Mouse (Mus musculus) CH12.LX (cell line): ENCODE measurements around the gene Cstb. TPM values are rescaled to one million over a fixed set of nuclear protein-coding genes. Genes with fewer than 3 reads are reported as not detected.

Source experiments
- DNase-seq: peaks from one replicate; pipeline ENCODE4 v3.0.0-alpha.2; 2013; ENCODE audit errors: extremely low read depth
- H3K27ac ChIP-seq: 2 replicates; pipeline ENCODE4 v1.5.1; 2012; ENCODE audit warnings: low read depth, mild to moderate bottlenecking, control low read depth, moderate library complexity; ENCODE audit not compliant: insufficient read depth
- H3K27me3 ChIP-seq: replicated peaks from 2 replicates; pipeline ENCODE3; 2012; ENCODE audit warnings: inconsistent platforms
- H3K36me3 ChIP-seq, 2 experiments: replicated peaks in 1 of 2; 2 replicates each; pipeline versions ENCODE3 to v1.6.1; 2012; ENCODE audit warnings: inconsistent platforms in 1 of 2, low read length in 1 of 2, mild to moderate bottlenecking in 1 of 2, mixed read lengths in 1 of 2, moderate library complexity in 1 of 2; ENCODE audit not compliant: control insufficient read depth in 1 of 2, insufficient read depth in 1 of 2
- H3K4me1 ChIP-seq, 2 experiments: 2 replicates each; pipeline ENCODE4 v1.6.1; 2012; ENCODE audit warnings: inconsistent platforms in 1 of 2, moderate library complexity in 1 of 2; ENCODE audit not compliant: insufficient read depth in 2 of 2, control insufficient read depth in 1 of 2
- H3K4me2 ChIP-seq: 2 replicates; pipeline ENCODE4 v1.6.1; 2012; ENCODE audit warnings: low read depth, mild to moderate bottlenecking, control low read depth; ENCODE audit not compliant: poor library complexity, insufficient read depth, severe bottlenecking
- H3K4me3 ChIP-seq, 3 experiments: fragments of 150-350 bp in 1 of 3; sonication (generic) in 1 of 3; replicated peaks in 1 of 3; 2 replicates each; pipeline versions ENCODE3 to v1.5.1; 2011 to 2012; ENCODE audit warnings: low read depth in 2 of 3, low read length in 2 of 3, mild to moderate bottlenecking in 2 of 3, moderate library complexity in 2 of 3, control low read depth in 1 of 3, improper control_type of control experiment in 1 of 3, inconsistent platforms in 1 of 3, mixed read lengths in 1 of 3; ENCODE audit not compliant: poor library complexity in 1 of 3
- H3K79me2 ChIP-seq: replicated peaks from 2 replicates; pipeline ENCODE4 v1.6.1; 2012; ENCODE audit warnings: mild to moderate bottlenecking, moderate library complexity; ENCODE audit not compliant: control insufficient read depth, poor library complexity, insufficient read depth, severe bottlenecking; ENCODE audit errors: extremely low read depth
- H3K9ac ChIP-seq: 2 replicates; pipeline ENCODE4 v1.6.1; 2012; ENCODE audit warnings: low read depth, mild to moderate bottlenecking, control low read depth, moderate library complexity; ENCODE audit not compliant: insufficient read depth
- H3K9me3 ChIP-seq: replicated peaks from 2 replicates; pipeline ENCODE3; 2012; ENCODE audit warnings: low read length, inconsistent platforms, mixed read lengths
- CHD1 ChIP-seq: IDR thresholded peaks from 2 replicates; pipeline ENCODE4 v1.6.1; 2012; ENCODE audit warnings: low read depth, low read length, improper control_type of control experiment, inconsistent platforms
- E2F4 ChIP-seq: IDR thresholded peaks from 2 replicates; pipeline ENCODE4 v1.6.1; 2011; ENCODE audit warnings: low read depth, low read length, improper control_type of control experiment; ENCODE audit not compliant: insufficient replicate concordance
- ELF1 ChIP-seq: IDR thresholded peaks from 2 replicates; pipeline ENCODE4 v1.6.1; 2014; ENCODE audit warnings: low read depth, mild to moderate bottlenecking, inconsistent platforms, low read length, improper control_type of control experiment
- EP300 ChIP-seq: IDR thresholded peaks from 2 replicates; pipeline ENCODE4 v1.6.1; 2011; ENCODE audit warnings: low read length, improper control_type of control experiment
- ETS1 ChIP-seq: conservative IDR thresholded peaks from 2 replicates; pipeline ENCODE4 v1.6.1; 2012; ENCODE audit warnings: low read depth, mild to moderate bottlenecking, inconsistent platforms, low read length, improper control_type of control experiment, moderate library complexity
- IRF4 ChIP-seq: IDR thresholded peaks from 2 replicates; pipeline ENCODE4 v1.6.1; 2014; ENCODE audit warnings: low read depth, mild to moderate bottlenecking, inconsistent platforms, low read length, improper control_type of control experiment
- MAFK ChIP-seq: IDR thresholded peaks from 2 replicates; pipeline ENCODE4 v1.6.1; 2011; ENCODE audit warnings: low read length, improper control_type of control experiment; ENCODE audit not compliant: insufficient replicate concordance
- MAZ ChIP-seq: IDR thresholded peaks from 2 replicates; pipeline ENCODE4 v1.6.1; 2012; ENCODE audit warnings: low read depth, mild to moderate bottlenecking, inconsistent platforms, low read length, improper control_type of control experiment, moderate library complexity
- MEF2A ChIP-seq: IDR thresholded peaks from 2 replicates; pipeline ENCODE4 v1.6.1; 2014; ENCODE audit warnings: low read depth, mild to moderate bottlenecking, inconsistent platforms, low read length, improper control_type of control experiment, borderline replicate concordance
- MYC ChIP-seq: IDR thresholded peaks from 2 replicates; pipeline ENCODE4 v1.6.1; 2011; ENCODE audit warnings: low read depth, mild to moderate bottlenecking, improper control_type of control experiment, low read length
- NELFE ChIP-seq: IDR thresholded peaks from 2 replicates; pipeline ENCODE4 v1.6.1; 2011; ENCODE audit warnings: low read depth, low read length, improper control_type of control experiment
- NRF1 ChIP-seq: IDR thresholded peaks from 2 replicates; pipeline ENCODE4 v1.6.1; 2014; ENCODE audit warnings: low read depth, mild to moderate bottlenecking, inconsistent platforms, low read length, improper control_type of control experiment, moderate library complexity
- RAD21 ChIP-seq: IDR thresholded peaks from 2 replicates; pipeline ENCODE4 v1.6.1; 2011; ENCODE audit warnings: low read depth, mild to moderate bottlenecking, low read length, improper control_type of control experiment, moderate library complexity
- SIN3A ChIP-seq: IDR thresholded peaks from 2 replicates; pipeline ENCODE4 v1.6.1; 2012; ENCODE audit warnings: low read length, improper control_type of control experiment, inconsistent platforms
- SMC3 ChIP-seq: IDR thresholded peaks from 2 replicates; pipeline ENCODE4 v1.6.1; 2011; ENCODE audit warnings: low read depth, low read length, improper control_type of control experiment
- TCF12 ChIP-seq: IDR thresholded peaks from 2 replicates; pipeline ENCODE4 v1.6.1; 2014; ENCODE audit warnings: low read depth, mild to moderate bottlenecking, inconsistent platforms, low read length, improper control_type of control experiment
- USF2 ChIP-seq: conservative IDR thresholded peaks from 2 replicates; pipeline ENCODE4 v1.6.1; 2011; ENCODE audit warnings: low read depth, low read length, improper control_type of control experiment
- ZMIZ1 ChIP-seq: IDR thresholded peaks from 2 replicates; pipeline ENCODE4 v1.6.1; 2012; ENCODE audit warnings: low read depth, mild to moderate bottlenecking, inconsistent platforms, low read length, improper control_type of control experiment
- ZNF384 ChIP-seq: IDR thresholded peaks from 2 replicates; pipeline ENCODE4 v1.6.1; 2012; ENCODE audit warnings: low read depth, low read length, improper control_type of control experiment, inconsistent platforms
- dilution Hi-C: fragments of 300-500 bp; cut with MboI; formaldehyde crosslinking; loops from 2 replicates; pipeline ENCODE4 v1.14.3; 2020; ENCODE audit warnings: low sequenced_read_pairs; ENCODE audit not compliant: extremely low pct_unique_long_range_greater_than_20kb, extremely low pct_ligation_motif_present
- in situ Hi-C: fragments of 300-500 bp; cut with MboI; formaldehyde crosslinking; loops from 3 replicates; pipeline ENCODE4 v1.14.3; 2019; ENCODE audit warnings: low sequenced_read_pairs, low pct_ligation_motif_present, low pct_unique_long_range_greater_than_20kb, mixed read lengths
- polyA plus RNA-seq: library from polyadenylated mRNA; unstranded; fragments of >175 nt; gene quantifications from 2 replicates; pipeline ENCODE4 v1.2.1, GENCODE M21; 2012; ENCODE audit warnings: low read depth; ENCODE audit not compliant: insufficient read length
- total RNA-seq, 2 experiments: library from RNA; depleted of rRNA; stranded (reverse); fragments of 300-350 nt in 1 of 2; fragments of >200 nt in 1 of 2; gene quantifications; 2 replicates each; pipeline ENCODE4 v1.2.3; 2012 to 2014

Gene Cstb
- total and polyA plus RNA-seq, 3 experiments, result 139 to 226 (median 194) TPM

GRCm38 (mm10) chr10:78472046-78472445 is 46.6 kb downstream of the Cstb start:
- no peaks in the 10 kb centered on the region for H3K9me3 ChIP-seq
- H3K36me3 ChIP-seq, result no peaks in the 10 kb centered on the region
- H3K27ac ChIP-seq, result no peak overlapping the region
- H3K9ac ChIP-seq, result no peak overlapping the region
- H3K27me3 ChIP-seq, result peaks cover 73% of the 10 kb centered on the region
- H3K4me3 ChIP-seq, result no peak overlapping the region
- no peaks in the 10 kb centered on the region for H3K79me2 ChIP-seq
- no peak for TF ChIP-seq MAZ
- no peak for TF ChIP-seq ELF1
- no peak for TF ChIP-seq NELFE
- no peak for TF ChIP-seq EP300
- TF ChIP-seq ETS1, result no peak
- no peak for DNase-seq
- in situ Hi-C loops (no loop called here), dilution Hi-C loops (no loop called here)
- peaks cover 3 to 4% of the 10 kb centered on the region in 2 experiments; a peak in 1 of 4 replicates for H3K4me1 ChIP-seq
- no peak overlapping the region for H3K4me2 ChIP-seq

GRCm38 (mm10) chr10:78473434-78473833 is 48.0 kb downstream of the Cstb start:
- TF ChIP-seq EP300 (no peak), CHD1 (no peak), ZMIZ1 (no peak)

GRCm38 (mm10) chr10:78474759-78475158 is 49.3 kb downstream of the Cstb start:
- in situ Hi-C loops, result no loop called here
- TF ChIP-seq MAZ, result no peak
- no peak for TF ChIP-seq NRF1
- TF ChIP-seq E2F4, result no peak
- TF ChIP-seq MAFK, result no peak
- no peak for TF ChIP-seq NELFE
- no peak for TF ChIP-seq ETS1
- TF ChIP-seq MEF2A, result no peak
- TF ChIP-seq SMC3, result no peak
- no peak for TF ChIP-seq USF2
- TF ChIP-seq CHD1, result no peak
- no peak for TF ChIP-seq IRF4
- TF ChIP-seq TCF12, result no peak
- no peak for TF ChIP-seq ZNF384
- no peak for TF ChIP-seq SIN3A
- TF ChIP-seq ELF1, result no peak
- no peak for TF ChIP-seq RAD21
- no peak for TF ChIP-seq MYC

More at GRCm38 (mm10) chr10:78473434-78473833, 48.0 kb downstream of the Cstb start:
- no peak for DNase-seq
- H3K27ac ChIP-seq, result no peak overlapping the region
- dilution Hi-C loops (no loop called here), in situ Hi-C loops (no loop called here)
- H3K4me3 ChIP-seq, result no peak overlapping the region
- H3K36me3 ChIP-seq, result no peaks in the 10 kb centered on the region
- H3K27me3 ChIP-seq, result peaks cover 63% of the 10 kb centered on the region
- H3K9me3 ChIP-seq, result no peaks in the 10 kb centered on the region
- peaks cover 4 to 8% of the 10 kb centered on the region in 2 experiments; a peak in 1 of 4 replicates for H3K4me1 ChIP-seq
- no peak overlapping the region for H3K9ac ChIP-seq
- no peaks in the 10 kb centered on the region for H3K79me2 ChIP-seq
- H3K4me2 ChIP-seq, result no peak overlapping the region

More at GRCm38 (mm10) chr10:78474759-78475158, 49.3 kb downstream of the Cstb start:
- H3K79me2 ChIP-seq, result no peaks in the 10 kb centered on the region
- H3K4me3 ChIP-seq, result no peak overlapping the region
- no peak overlapping the region for H3K9ac ChIP-seq
- no peak for DNase-seq
- H3K9me3 ChIP-seq, result no peaks in the 10 kb centered on the region
- H3K36me3 ChIP-seq, result no peaks in the 10 kb centered on the region
- dilution Hi-C loops, result no loop called here
- peaks cover 56% of the 10 kb centered on the region for H3K27me3 ChIP-seq
- H3K27ac ChIP-seq, result no peak overlapping the region
- H3K4me1 ChIP-seq, result peaks cover 4 to 8% of the 10 kb centered on the region in 2 experiments; a peak in 1 of 4 replicates
- H3K4me2 ChIP-seq, result no peak overlapping the region
